Mouse (Mus musculus): Measurements from ENCODE around the gene Rprd2. TPM values are rescaled to one million over a fixed set of nuclear protein-coding genes. Genes with fewer than 3 reads are reported as not detected.

Gene Rprd2
- polyA plus RNA-seq (2014; fragmentation: Nextera tagmentation; extraction: Ambion mirVana), result 20.8 and 21.2 TPM in 2 replicates

- H3K4me3 ChIP-seq (replicated peaks; ENCODE audit: low read length), result peak within 1 kb of the TSS; percentile 90
- peak within 1 kb of the TSS; percentile 65 for H3K4me2 ChIP-seq (replicated peaks)
- peak; percentile 66 for ATAC-seq (ENCODE audit: low FRiP score)
- under 1% methylated on average over 58 of the region's 60 CpGs for WGBS
- H3K4me1 ChIP-seq (replicated peaks; ENCODE audit: control insufficient read depth, insufficient read depth, low read length), result peaks cover 35% of the 10 kb centered on the region
- H3K36me3 ChIP-seq (replicated peaks; ENCODE audit: control insufficient read depth, insufficient read depth), result no peaks in the 10 kb centered on the region
- H3K9me3 ChIP-seq (ENCODE audit: control insufficient read depth, low read length), result no peaks in the 10 kb centered on the region
- H3K27me3 ChIP-seq (ENCODE audit: control insufficient read depth, insufficient read depth, low read length), result no peaks in the 10 kb centered on the region
- peak within 1 kb of the TSS; percentile 97 for H3K9ac ChIP-seq
- H3K27ac ChIP-seq, result peak within 1 kb of the TSS; percentile 100
- peak; percentile 65 for DNase-seq (ENCODE audit: low spot score)
These were observed at the start of gene Rprd2 for GRCm38 (mm10) chr3:95818571-95819288. Gene Rprd2 (minus strand): TSS chr3:95818863.

- H3K4me1 ChIP-seq (replicated peaks; ENCODE audit: control insufficient read depth, insufficient read depth, low read length), result peaks cover 10% of the 10 kb centered on the region
- H3K9me3 ChIP-seq (ENCODE audit: control insufficient read depth, low read length), result no peaks in the 10 kb centered on the region
- 92% methylated on average over 2 of the region's 2 CpGs for WGBS
- H3K27ac ChIP-seq, result no peak overlapping the region
- H3K4me3 ChIP-seq (replicated peaks; ENCODE audit: low read length), result no peak overlapping the region
- no peaks in the 10 kb centered on the region for H3K27me3 ChIP-seq (ENCODE audit: control insufficient read depth, insufficient read depth, low read length)
- H3K4me2 ChIP-seq (replicated peaks), result no peak overlapping the region
- H3K9ac ChIP-seq, result no peak overlapping the region
- DNase-seq (ENCODE audit: low spot score) (no peak), ATAC-seq (ENCODE audit: low FRiP score) (no peak)
- peaks cover 38% of the 10 kb centered on the region for H3K36me3 ChIP-seq (replicated peaks; ENCODE audit: control insufficient read depth, insufficient read depth)
These were observed 48.7 kb upstream of the Rprd2 start for GRCm38 (mm10) chr3:95867408-95867807.

- Histone ChIP-seq H3K36me3 (replicated peaks; ENCODE audit: control insufficient read depth, insufficient read depth) (peaks cover 38% of the 10 kb centered on the region), H3K27me3 (ENCODE audit: control insufficient read depth, insufficient read depth, low read length) (no peaks in the 10 kb centered on the region), H3K4me1 (replicated peaks; ENCODE audit: control insufficient read depth, insufficient read depth, low read length) (peaks cover 6% of the 10 kb centered on the region; the same call in 1 of the 2 replicates), H3K27ac (no peak overlapping the region), H3K4me2 (replicated peaks) (no peak overlapping the region), H3K9ac (no peak overlapping the region), H3K4me3 (replicated peaks; ENCODE audit: low read length) (no peak overlapping the region), H3K9me3 (ENCODE audit: control insufficient read depth, low read length) (no peaks in the 10 kb centered on the region)
- WGBS, result 94% methylated on average over 5 of the region's 5 CpGs
- DNase-seq (ENCODE audit: low spot score) (no peak), ATAC-seq (ENCODE audit: low FRiP score) (no peak)
These were observed 47.4 kb upstream of the Rprd2 start for GRCm38 (mm10) chr3:95866071-95866470.

- Histone ChIP-seq H3K9ac (no peak overlapping the region), H3K36me3 (replicated peaks; ENCODE audit: control insufficient read depth, insufficient read depth) (peaks cover 38% of the 10 kb centered on the region), H3K27me3 (ENCODE audit: control insufficient read depth, insufficient read depth, low read length) (no peaks in the 10 kb centered on the region), H3K27ac (no peak overlapping the region), H3K4me2 (replicated peaks) (no peak overlapping the region), H3K9me3 (ENCODE audit: control insufficient read depth, low read length) (no peaks in the 10 kb centered on the region), H3K4me3 (replicated peaks; ENCODE audit: low read length) (no peak overlapping the region), H3K4me1 (replicated peaks; ENCODE audit: control insufficient read depth, insufficient read depth, low read length) (peaks cover 3% of the 10 kb centered on the region; the same call in 1 of the 2 replicates)
- 94% methylated on average over 20 of the region's 20 CpGs for WGBS
- ATAC-seq (ENCODE audit: low FRiP score) (no peak), DNase-seq (ENCODE audit: low spot score) (no peak)
These were observed 46.9 kb upstream of the Rprd2 start for GRCm38 (mm10) chr3:95865571-95865970.

GRCm38 (mm10) chr3:95865050-95865449 is 46.4 kb upstream of the Rprd2 start:
- ATAC-seq (ENCODE audit: low FRiP score), result no peak

GRCm38 (mm10) chr3:95863578-95863977 is 44.9 kb upstream of the Rprd2 start:
- DNase-seq (ENCODE audit: low spot score) (no peak), ATAC-seq (ENCODE audit: low FRiP score) (no peak)
- no peak overlapping the region for H3K4me2 ChIP-seq (replicated peaks)
- no peaks in the 10 kb centered on the region for H3K9me3 ChIP-seq (ENCODE audit: control insufficient read depth, low read length)
- H3K27ac ChIP-seq, result no peak overlapping the region
- no peak overlapping the region for H3K4me3 ChIP-seq (replicated peaks; ENCODE audit: low read length)
- no peaks in the 10 kb centered on the region for H3K27me3 ChIP-seq (ENCODE audit: control insufficient read depth, insufficient read depth, low read length)
- 87% methylated on average over 7 of the region's 7 CpGs for WGBS
- no peaks in the 10 kb centered on the region for H3K4me1 ChIP-seq (replicated peaks; ENCODE audit: control insufficient read depth, insufficient read depth, low read length)
- H3K9ac ChIP-seq, result no peak overlapping the region
- H3K36me3 ChIP-seq (replicated peaks; ENCODE audit: control insufficient read depth, insufficient read depth), result peaks cover 30% of the 10 kb centered on the region; the same call in 1 of the 2 replicates

More at GRCm38 (mm10) chr3:95865050-95865449, 46.4 kb upstream of the Rprd2 start:
- no peak overlapping the region for H3K27ac ChIP-seq
- no peak overlapping the region for H3K4me2 ChIP-seq (replicated peaks)
- DNase-seq (ENCODE audit: low spot score), result no peak
- peaks cover 38% of the 10 kb centered on the region for H3K36me3 ChIP-seq (replicated peaks; ENCODE audit: control insufficient read depth, insufficient read depth)
- H3K9ac ChIP-seq, result no peak overlapping the region
- WGBS, result 92% methylated on average over 5 of the region's 5 CpGs
- no peak overlapping the region for H3K4me3 ChIP-seq (replicated peaks; ENCODE audit: low read length)
- no peaks in the 10 kb centered on the region for H3K4me1 ChIP-seq (replicated peaks; ENCODE audit: control insufficient read depth, insufficient read depth, low read length)
- H3K9me3 ChIP-seq (ENCODE audit: control insufficient read depth, low read length), result no peaks in the 10 kb centered on the region
- no peaks in the 10 kb centered on the region for H3K27me3 ChIP-seq (ENCODE audit: control insufficient read depth, insufficient read depth, low read length)

GRCm38 (mm10) chr3:95861796-95862195 is 43.1 kb upstream of the Rprd2 start:
- Histone ChIP-seq H3K27ac (no peak overlapping the region), H3K36me3 (replicated peaks; ENCODE audit: control insufficient read depth, insufficient read depth) (peaks cover 17% of the 10 kb centered on the region; the same call in 1 of the 2 replicates), H3K4me2 (replicated peaks) (no peak overlapping the region), H3K27me3 (ENCODE audit: control insufficient read depth, insufficient read depth, low read length) (no peaks in the 10 kb centered on the region), H3K4me3 (replicated peaks; ENCODE audit: low read length) (no peak overlapping the region), H3K4me1 (replicated peaks; ENCODE audit: control insufficient read depth, insufficient read depth, low read length) (no peaks in the 10 kb centered on the region), H3K9ac (no peak overlapping the region), H3K9me3 (ENCODE audit: control insufficient read depth, low read length) (no peaks in the 10 kb centered on the region)
- WGBS, result 34% methylated on average over 2 of the region's 2 CpGs
- DNase-seq (ENCODE audit: low spot score) (peak; percentile 78), ATAC-seq (ENCODE audit: low FRiP score) (peak; percentile 57)

- 76% methylated on average over 10 of the region's 10 CpGs for WGBS
- Histone ChIP-seq H3K9me3 (ENCODE audit: control insufficient read depth, low read length) (no peaks in the 10 kb centered on the region), H3K9ac (no peak overlapping the region), H3K36me3 (replicated peaks; ENCODE audit: control insufficient read depth, insufficient read depth) (peaks cover 16% of the 10 kb centered on the region; the same call in 1 of the 2 replicates), H3K4me2 (replicated peaks) (no peak overlapping the region), H3K4me1 (replicated peaks; ENCODE audit: control insufficient read depth, insufficient read depth, low read length) (0 out of 2 replicates have a peak, but pooled peaks cover 1% of the 10 kb centered on the region), H3K4me3 (replicated peaks; ENCODE audit: low read length) (no peak overlapping the region), H3K27me3 (ENCODE audit: control insufficient read depth, insufficient read depth, low read length) (no peaks in the 10 kb centered on the region), H3K27ac (no peak overlapping the region)
- ATAC-seq (ENCODE audit: low FRiP score) (no peak), DNase-seq (ENCODE audit: low spot score) (no peak)
These were observed 42.6 kb upstream of the Rprd2 start for GRCm38 (mm10) chr3:95861216-95861615.

- Histone ChIP-seq H3K36me3 (replicated peaks; ENCODE audit: control insufficient read depth, insufficient read depth) (peaks cover 13% of the 10 kb centered on the region; the same call in 1 of the 2 replicates), H3K9me3 (ENCODE audit: control insufficient read depth, low read length) (no peaks in the 10 kb centered on the region), H3K27ac (no peak overlapping the region), H3K27me3 (ENCODE audit: control insufficient read depth, insufficient read depth, low read length) (no peaks in the 10 kb centered on the region), H3K4me1 (replicated peaks; ENCODE audit: control insufficient read depth, insufficient read depth, low read length) (0 out of 2 replicates have a peak, but pooled peaks cover 3% of the 10 kb centered on the region), H3K9ac (no peak overlapping the region), H3K4me2 (replicated peaks) (no peak overlapping the region), H3K4me3 (replicated peaks; ENCODE audit: low read length) (no peak overlapping the region)
- WGBS, result 83% methylated on average over 3 of the region's 3 CpGs
- no peak for ATAC-seq (ENCODE audit: low FRiP score)
- no peak for DNase-seq (ENCODE audit: low spot score)
These were observed 41.7 kb upstream of the Rprd2 start for GRCm38 (mm10) chr3:95860323-95860722.
